Mouse (Mus musculus) 416B (cell line): ENCODE measurements around the gene Prpf3.
"Not testable (repeated sequence)": the region's sequence is repeated elsewhere in the genome, so short reads cannot be mapped to it uniquely, and the experiment has no call there.

Experiments
- DNase-seq: peaks from one replicate; pipeline ENCODE4 v3.0.0; 2011; ENCODE audit warnings: low read depth

Gene Prpf3

GRCm38 (mm10) chr3:95881979-95882815 is 26.5 kb upstream of the Prpf3 start, which contains the start of gene Ciart:
Gene Ciart, minus strand, starts transcription at chr3:95882251.
- peak; percentile 100 for DNase-seq

DNA sequence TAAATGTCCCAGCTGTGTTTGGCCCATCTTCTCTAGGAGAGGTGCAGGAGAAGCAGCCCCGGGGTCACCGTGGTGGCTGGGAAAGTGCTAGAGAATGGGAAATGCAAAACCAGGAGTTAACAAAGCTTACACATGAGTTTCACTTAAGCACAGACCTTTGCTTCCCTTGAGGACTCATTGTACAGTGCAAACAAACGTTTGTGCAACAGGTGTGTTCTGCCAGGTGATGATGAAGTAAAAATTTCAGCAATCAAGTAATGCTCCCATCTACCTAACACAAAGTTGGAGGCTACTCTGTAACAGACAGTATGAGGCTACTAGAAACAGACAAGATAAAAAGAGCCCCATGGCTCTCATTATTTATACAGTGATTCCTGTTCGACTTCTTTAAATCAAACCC is 23.4 kb upstream of the Prpf3 start:
- DNase-seq: no peak

DNA sequence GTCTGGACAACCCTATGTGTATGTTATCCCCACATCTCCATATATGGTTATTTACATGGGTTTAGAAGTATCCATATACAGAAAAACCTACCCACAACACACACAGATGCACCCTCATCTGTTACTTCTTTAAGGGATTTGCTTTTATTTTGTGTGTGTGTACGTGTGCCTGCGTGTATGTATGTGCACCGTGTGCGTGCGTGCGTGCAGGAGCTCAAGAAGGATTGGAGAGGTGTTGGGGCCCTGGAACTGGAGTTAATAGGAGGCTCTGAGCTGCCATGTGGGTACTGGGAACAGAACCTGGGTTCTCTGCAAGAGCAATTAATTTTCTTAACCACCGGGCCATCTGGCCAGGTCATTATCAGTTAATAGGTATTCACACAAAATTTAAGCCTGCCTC is 16.4 kb upstream of the Prpf3 start:
- DNase-seq: peak; percentile 52

DNA sequence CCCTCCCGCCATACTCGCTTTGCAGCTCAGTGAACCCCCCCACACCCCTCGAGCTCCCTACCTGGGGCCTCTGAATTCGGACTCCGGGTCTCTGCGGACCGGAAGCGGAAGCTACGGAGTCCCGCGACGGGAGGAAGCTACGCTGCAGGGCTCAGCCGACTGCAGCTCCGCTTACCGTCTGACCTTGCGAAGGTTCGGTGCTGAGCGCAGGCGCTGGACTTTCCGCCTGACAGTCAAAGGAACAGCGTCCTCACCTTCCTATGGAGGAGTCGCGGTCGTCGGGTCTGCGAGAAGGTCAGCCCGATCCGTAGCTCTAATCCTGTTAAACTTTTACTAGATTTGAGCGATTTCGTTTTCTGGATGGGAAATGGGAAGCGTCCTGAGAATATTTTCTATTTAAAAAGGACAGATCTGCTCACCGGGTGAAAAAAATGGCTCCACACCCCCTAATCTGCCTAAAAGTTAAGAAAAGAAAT is 15.7 kb upstream of the Prpf3 start, which contains the start of gene Mrps21:
Gene Mrps21 (minus strand): TSS at position 128 of the 476 bp plus-strand sequence.
- DNase-seq: peak; percentile 94

DNA sequence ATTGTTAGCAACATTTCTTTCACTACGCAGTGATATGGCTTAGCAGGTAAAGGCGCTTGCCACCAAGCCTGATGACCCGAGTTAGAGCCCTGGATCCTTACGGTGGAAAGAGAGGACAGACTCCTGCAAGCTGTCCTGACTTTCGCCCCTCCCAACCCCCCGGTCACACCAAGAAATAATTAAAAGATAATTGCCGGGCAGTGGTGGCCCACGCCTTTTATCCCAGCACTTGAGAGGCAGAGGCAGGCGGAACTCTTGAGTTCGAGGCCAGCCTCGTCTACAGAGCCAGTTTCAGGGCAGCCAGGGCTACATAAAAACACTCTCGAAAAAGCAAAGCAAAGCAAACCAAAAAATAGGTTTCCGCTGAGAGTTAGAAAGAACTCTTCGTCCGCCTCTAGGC is 15.3 kb upstream of the Prpf3 start:
- no peak for DNase-seq

- no peak for DNase-seq
These were observed 11.7 kb upstream of the Prpf3 start for GRCm38 (mm10) chr3:95867408-95867807.

- DNase-seq: no peak
These were observed 10.4 kb upstream of the Prpf3 start for GRCm38 (mm10) chr3:95866071-95866470.

DNA sequence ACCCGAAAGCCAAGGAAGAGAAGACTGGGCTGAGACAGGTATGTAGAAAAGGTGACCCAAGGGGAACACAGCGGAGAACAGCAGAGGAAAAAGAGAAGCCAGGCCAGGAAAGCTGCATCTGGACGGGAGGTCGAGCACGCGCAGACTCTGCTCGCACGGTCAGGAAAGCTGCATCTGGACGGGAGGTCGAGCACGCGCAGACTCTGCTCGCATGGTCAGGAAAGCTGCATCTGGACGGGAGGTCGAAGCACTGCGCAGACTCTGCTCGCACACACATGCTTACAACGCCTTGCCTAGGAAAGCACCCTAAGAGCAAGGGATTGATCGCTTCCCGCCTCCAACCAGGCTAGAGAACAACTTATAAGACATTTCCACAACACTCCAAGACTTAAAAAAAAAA is 9.9 kb upstream of the Prpf3 start:
- no peak for DNase-seq

GRCm38 (mm10) chr3:95865050-95865449 is 9.4 kb upstream of the Prpf3 start:
- DNase-seq: no peak

DNA sequence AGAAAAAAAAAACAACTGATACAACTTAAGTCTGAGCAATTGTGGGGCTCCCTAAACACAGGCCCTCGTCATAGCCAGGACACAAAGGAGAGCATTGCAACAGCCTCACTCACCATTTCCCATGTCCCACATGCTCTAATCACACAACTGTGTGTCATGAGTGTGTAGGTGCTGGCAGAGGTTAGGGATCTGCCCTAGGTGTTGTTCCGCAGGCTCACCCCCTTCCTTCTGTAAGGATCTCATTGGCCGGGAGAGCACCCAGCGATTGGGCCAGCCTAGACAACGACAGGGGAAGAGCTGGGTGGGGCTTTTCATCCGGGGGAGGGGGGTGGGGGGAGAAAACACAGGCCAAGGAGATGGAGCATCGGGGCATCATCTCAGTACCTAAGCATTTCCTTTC is 7.9 kb upstream of the Prpf3 start:
- no peak for DNase-seq

- peak; percentile 90 for DNase-seq
These were observed 6.1 kb upstream of the Prpf3 start for GRCm38 (mm10) chr3:95861796-95862195.

DNA sequence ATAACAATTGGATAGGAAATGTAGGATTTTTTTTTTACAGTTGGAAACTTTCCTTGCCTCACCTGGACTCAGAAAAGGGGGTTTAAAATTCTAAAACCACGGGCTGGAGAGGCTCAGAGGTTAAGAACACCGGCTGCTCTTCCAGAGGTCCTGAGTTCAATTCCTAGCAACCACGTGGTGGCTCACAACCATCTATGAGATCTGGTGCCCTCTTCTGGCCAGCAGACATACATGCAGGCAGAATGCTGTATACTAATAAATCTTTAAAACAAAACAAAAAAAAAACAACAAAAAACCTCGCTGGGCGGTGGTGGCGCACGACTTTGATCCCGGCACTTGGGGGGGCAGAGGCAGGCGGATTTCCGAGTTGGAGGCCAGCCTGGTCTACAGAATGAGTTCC is 5.5 kb upstream of the Prpf3 start:
- DNase-seq: peak; percentile 57

DNA sequence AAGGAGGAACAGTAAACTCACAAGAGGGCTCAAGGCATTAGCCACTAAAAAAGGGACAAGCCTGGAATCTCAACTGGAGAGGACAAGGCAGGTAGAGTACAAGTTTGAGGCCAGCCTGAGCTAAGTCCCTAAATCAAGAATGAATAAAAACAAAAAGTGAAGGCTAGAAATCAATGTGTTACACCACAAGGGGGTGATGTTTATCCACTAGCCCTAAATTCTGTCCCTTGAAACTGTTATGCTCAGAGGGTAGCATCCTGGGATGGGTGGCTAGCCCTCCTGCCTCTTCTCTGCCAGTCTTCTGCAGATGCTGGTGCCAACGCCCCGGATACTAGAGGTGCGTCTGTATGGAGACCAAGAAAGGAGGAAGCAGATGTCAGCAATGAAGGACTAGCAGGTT is 4.6 kb upstream of the Prpf3 start:
- peak; percentile 65 for DNase-seq

GRCm38 (mm10) chr3:95858278-95858677 is 2.6 kb upstream of the Prpf3 start:
- DNase-seq: not testable (repeated sequence)

DNA sequence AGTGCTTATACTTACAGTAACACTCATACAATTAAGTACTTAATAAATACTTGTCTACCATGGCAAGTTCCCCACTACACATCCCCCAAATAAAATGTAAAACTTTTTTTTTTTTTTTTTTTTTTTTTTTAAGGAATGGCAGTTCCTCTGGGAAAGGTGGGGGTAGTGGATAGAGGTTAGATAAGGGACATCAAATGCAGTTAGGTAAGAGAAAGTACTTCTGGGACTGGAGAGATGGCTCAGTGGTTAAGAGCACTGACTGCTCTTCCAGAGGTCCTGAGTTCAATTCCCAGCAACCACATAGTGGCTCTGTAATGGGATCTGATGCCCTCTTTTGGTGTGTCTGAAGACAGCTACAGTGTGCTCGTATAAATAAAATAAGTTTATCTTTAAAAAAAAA is 1.4 kb upstream of the Prpf3 start:
- not testable (repeated sequence) for DNase-seq

DNA sequence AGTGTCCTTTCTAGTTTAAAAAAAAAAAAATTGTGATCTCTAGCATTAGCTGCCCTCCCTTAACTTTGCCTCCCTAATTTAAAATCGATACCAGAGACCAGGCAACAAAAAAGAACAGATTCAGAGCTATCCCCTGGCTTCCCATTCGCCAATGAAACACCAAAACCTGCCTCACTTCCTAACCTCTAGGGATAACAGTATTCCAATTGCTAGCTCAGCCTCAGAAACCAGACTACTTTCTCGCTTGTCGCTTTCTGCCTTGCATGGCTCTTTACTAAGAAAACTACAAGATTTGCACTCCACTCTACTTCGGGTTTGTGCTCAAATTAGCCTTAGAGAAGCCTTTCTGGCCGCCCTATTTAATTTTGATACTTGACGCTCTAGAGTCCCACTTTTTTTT is 430 bp upstream of the Prpf3 start:
- DNase-seq: no peak

GRCm38 (mm10) chr3:95851317-95851716 is 4.4 kb downstream of the Prpf3 start:
- DNase-seq: no peak

- no peak for DNase-seq
These were observed 5.1 kb downstream of the Prpf3 start for GRCm38 (mm10) chr3:95850611-95851010.

GRCm38 (mm10) chr3:95842503-95843214 is 13.0 kb downstream of the Prpf3 start:
- peak; percentile 53 for DNase-seq

GRCm38 (mm10) chr3:95839250-95839649 is 16.4 kb downstream of the Prpf3 start:
- no peak for DNase-seq

DNA sequence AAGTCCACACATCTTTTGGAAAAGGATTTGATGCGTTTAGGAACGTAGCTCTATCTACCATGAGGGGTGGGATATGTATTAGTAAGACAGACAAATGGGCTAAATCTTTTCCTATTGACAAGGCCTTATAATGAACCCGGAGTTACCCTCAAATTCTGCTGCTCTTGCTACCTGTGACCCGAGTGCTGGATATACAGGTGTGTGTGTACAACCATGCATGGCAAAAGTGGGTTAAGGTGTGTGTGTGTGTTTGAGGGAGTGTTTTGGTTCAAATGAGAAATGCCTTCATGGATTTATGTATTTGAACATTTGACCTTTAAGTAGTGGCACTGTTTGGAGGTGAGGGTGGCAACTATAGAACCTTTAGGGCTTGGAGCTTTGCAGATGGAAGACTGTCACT is 26.6 kb downstream of the Prpf3 start:
- no peak for DNase-seq

DNA sequence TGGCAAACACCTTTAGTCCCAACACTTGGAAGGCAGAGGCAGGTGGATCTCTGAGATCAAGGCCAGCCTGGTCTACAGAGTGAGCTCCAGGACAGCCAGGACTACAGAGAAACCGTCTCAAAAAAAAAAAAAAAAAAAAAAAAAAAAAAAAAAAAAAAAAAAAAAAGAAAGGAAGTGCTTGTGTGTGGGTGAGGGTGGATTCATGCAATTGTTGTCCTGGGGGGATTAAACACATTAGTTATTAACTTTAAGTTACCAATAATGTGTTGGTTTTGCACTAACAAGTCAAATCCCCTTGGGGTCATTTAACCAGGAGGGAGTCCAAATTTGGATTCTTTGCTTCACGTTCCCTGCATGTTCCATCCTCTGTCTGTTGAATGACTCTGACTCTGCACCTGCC is 29.4 kb downstream of the Prpf3 start:
- no peak for DNase-seq
